Mouse (Mus musculus) embryo, embryonic 10 days (tissue): ENCODE results near the gene Schip1.
"Not testable (repeated sequence)": the region's sequence is repeated elsewhere in the genome, so short reads cannot be mapped to it uniquely, and the experiment has no call there.

Experiments
- DNase-seq: peaks from one replicate; pipeline ENCODE4 v3.0.0-alpha.2; 2015; ENCODE audit warnings: low spot score

The Schip1 gene

DNA sequence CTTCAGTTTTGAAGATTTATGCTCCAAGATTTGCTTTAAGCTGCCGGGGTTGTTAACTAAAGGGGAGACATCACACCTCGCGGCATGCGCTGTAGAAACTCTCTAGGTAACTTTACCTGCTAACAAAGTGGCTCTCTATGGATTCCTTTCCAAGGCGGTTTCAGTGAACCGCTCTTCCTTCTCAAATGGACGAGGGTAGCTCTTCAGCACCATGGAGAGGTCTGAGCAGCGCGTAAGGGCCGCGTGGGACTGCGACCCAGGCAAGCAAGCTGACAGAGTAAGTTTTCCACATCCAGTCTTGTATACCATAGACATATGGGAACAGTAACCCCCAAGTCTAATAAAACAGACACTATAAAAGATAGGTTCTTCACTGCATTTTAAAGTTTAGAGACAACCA is at the start of gene Schip1:
Gene Schip1, plus strand, starts transcription at position 72 of the 400 bp plus-strand sequence.
- DNase-seq, result peak; percentile 85

DNA sequence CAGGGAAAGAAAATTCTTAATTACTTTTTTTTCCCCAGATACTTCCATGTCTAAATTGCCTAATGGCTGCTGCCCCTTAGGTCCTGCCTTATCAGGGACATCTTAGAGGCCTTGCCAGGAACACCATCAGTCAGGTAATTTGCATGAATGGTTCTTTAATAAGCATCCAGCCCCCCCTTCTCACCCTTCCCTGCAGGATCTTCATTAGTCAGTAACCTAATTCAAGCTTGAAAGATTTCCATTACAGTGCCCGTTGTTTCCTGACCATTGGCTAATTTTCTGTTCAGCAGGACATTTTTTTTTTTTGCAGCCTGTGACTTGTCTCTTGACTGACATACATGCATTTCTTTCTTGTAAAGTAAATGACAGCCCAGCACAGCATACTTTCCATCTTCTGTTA is 48.8 kb upstream of the Schip1 start:
- no peak for DNase-seq

DNA sequence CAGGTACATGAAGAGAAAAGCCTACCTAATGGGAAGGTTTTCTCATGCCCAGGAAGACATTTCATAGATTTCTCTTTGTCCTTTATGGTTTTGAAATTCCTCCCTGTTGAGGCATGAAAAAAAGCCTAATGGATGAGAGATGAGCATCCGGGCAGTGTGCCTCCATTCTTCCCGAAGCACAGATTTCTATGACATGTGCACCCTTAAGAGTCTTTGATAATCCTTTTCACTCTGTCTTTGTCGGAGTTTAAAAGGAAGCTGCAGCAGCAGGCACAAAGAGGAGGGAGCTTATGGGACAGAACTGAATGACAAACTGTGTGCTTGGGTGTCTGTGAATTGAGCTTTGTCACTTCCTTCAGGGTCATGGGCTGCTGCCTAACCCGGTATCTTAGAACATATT is 45.2 kb upstream of the Schip1 start:
- no peak for DNase-seq

DNA sequence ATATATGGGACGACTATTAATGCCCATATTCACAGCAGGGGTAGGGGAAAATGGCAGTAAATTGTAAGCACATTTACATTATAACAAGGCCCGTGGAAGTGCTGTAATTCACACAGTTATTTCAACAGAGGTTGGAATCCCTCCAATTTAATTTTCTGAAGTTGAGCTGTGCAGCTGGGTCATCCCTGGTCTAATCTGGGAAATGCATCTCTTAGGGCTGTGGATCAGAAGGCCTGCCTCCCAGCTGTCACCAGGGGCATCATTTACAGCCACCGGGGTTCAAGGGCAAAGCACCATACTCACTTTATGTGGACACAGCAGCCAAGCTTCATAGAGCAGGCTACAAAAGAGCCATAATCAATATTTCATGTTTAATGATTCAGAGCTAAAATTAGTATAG is 28.5 kb upstream of the Schip1 start:
- no peak for DNase-seq

DNA sequence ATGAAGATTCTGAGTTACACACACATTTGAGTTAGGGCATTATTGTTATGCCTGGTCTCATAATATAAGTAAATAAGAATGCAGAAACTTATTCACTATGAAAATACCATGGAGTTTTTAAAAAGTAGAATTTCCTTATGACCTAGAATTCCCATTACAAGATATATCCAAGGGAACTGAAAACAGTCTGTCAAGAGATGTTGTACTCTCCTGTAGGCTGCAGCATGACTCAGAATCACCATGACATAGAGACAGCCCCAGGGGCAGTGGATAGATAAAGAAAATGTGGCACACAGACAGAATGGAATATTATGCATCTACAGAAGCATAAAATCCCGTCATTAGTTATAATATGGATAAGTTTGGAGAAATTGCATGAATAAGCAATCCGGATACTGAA is 21.7 kb upstream of the Schip1 start:
- no peak for DNase-seq

DNA sequence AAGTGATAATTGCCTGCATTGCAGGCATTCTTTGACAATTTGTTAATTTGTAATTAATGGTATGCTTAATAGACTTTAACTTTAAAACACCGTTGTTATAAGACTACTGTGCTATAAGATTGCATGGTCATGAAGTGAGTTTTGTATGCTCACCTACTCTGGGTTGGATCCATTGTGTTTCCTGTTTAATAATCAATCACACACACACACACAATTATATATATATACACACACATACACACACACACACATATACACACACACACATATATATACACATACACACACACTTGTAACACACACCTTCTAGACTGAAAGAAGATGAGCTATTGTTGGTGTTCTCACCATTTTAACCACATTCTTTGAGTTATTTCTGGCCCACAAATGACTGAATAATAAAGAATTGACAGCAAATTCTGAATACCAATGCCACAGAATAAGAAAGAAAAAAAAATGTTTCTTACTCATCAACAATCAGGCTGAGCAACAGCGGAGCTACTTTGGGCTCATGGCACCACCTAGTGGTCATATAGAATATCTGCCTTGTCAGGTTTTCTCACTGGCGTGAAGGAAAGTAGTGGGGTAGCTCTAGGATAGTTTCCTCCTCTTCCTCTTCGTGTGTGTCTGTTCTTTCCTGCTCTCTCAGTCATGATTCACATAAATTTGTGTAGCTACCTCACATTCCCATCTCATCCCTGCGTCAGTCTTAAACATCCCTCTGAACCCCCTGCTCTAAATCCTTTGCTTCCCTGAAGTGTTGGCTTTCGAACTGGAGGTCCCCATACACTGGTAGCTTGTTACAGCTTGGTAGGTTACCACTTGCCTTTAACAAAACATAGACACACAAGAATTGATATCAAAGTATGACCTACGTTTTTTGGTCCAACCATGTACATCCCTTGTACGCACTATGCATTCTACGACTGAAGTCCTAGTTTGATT is 18.9 kb upstream of the Schip1 start:
- peak; percentile 84 for DNase-seq

DNA sequence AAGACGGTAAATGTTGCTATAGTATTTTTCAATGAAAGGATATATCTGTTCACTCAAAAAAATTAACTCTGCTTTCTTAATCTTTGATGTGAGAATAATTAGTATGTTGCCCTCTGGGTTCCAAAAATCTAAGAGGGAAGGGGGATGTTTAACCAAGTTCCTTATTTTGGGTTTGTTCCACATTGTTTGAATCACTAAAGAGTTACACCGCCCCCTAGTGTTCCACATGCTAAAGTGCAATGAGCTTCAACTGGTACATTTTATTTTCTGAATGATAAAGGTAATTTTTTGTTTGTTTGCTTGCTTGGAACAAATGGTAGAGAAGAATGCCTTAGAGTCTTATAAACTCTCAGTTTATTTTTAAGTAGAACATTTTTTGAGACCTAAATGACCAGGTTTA is 11.1 kb upstream of the Schip1 start:
- DNase-seq, result peak; percentile 65

DNA sequence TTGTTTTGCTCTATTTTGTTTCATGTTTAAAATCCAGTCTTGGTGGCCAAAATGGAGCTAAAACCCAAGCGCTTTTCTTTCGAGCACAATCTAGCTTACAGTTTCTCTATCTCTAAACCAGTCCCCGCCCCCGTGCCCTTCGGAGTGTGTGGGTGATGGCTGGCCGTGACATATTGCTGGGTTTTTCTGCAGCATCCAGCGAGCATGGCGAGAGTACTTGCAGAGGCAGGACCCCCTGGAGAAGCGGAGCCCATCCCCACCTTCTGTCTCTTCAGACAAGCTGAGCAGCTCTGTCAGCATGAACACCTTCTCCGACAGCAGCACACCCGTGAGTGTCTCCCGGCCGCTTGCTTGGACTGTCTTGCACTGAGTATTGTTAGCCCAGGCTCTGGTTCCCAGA is 9.5 kb upstream of the Schip1 start:
- DNase-seq, result no peak

DNA sequence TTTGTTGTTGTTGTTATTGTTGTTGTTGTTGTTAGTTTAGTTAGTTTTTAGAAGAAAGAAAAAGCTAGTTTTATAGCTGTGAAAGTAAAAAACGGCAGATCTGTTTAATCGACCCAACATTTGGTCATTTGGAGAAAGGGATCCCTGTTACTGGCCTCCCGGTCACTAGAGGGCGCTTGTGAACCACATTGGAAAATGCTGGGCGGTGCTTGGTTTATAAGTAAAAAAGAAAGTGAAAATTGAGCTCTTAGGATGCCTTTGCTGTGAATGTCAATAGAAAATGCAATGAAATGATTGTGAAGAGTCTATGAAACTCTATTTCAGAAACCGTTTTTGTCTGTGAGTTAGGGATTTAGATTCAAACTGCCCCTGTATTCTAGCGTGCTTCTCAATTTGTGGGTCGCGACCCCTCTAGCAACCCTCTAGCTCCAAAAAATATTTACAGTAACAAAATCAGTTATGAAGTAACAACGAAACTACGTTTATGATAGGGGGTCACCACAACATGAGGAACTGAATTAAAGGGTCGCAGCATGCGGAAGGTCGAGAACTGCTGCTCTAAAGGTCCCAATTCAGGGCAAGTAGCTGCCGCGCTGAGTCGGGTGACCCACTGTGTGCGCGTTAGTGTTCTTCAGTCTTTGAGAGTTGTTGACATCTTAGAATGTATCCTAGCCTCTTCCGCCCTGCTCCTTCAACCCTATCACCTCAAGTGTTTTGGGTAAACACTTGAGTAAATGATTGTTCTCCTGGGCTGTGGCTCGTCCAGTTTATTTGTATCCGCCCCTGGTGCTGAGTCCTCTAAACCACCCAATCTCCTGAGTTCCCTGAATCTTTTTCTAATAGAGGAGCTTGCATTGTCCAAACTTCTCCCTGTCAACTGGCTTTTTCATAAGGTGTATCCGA is 8.0 kb upstream of the Schip1 start:
- DNase-seq, result peak; percentile 79

DNA sequence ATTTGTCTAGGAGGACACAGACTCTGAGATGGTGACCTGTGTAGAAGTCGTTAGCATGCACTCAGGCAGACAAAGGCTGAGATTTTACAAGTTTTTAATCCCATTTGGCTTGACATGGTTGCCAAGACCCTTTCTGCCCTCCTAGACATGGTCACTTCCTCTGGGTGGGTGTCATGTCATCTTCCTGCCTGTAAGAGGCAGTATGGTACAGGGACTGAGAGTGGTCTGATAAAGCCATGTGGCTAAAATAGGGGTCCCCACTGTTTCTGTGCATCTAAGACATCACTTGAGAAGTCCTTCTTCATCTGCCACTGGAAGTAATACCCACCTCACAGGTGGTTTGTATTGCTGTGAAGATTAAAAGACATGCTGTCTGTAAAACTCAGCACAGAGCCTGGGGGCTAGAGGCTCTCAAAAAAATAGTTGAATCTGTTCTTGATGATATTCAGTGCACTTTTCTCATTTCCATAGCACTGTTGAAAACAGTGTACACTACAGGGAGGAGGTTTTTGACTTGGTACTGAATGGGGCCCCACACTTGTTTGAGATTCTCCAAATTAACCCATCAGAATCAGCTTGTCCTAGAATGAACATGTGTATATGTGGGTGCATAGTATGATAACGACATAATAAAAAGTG is 5.3 kb upstream of the Schip1 start:
- peak; percentile 74 for DNase-seq

DNA sequence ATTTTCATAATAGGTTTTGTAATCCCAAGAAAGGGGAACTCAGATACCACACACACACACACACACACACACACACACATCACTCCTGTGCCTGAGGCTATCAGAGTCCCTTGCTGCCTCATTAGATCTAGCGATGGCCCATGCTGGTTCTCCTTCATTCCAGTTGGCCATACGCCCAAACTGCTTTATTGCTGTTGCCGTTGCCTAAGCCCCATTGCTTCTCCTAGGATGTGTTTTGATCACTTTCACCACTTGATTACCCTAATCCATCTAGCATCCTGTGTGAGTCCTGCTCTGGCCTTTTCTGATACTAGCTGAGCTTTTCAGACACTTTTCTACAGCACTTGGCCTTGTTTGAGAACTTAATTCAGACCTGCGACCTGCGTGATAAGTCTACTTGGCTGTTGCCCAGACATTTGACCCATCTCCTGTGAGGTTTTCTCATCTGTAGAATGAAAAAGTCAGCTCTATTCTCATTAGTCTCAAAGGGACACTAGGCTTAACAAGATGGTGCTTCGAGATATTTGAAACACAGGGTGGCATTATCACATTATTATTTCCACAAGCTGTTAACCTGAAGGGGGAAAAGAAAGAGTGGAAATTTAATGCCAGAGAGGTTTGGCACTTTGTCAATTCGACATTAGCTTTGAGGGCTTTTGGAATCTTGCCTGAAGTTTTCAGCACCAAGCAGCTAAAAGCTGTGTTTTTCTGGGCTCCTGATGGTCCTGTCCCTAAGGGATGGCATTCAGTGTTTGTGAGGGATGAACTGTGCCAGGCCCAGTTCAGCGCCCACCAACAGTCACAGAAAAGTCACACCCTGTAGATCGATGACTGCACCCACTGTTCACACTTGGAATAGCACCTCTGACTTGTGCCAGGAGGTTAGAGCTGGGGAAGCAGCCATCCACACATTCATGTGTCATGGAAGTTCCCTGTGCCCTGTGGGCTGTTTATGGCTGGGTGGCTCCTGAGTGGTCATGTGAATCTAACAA is 7.1 kb downstream of the Schip1 start:
- no peak for DNase-seq

DNA sequence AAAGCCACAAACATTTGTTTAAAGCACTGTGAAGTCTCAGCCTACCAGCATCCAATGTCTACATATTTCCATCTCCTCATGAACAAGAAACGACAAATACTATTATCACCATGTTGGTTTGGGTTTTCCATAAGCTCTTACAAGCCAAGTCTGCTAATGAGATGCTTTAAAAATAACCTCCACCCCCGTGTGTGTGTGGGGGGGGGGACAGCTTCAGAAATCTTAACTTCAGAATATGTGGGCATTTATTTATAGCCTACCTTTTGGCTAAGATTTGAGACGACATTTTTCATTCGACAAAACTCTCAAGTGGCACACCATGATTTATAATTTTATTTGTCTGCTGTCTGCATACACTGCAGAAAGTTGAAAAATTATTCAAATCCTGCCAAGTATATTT is 12.8 kb downstream of the Schip1 start:
- DNase-seq, result no peak

DNA sequence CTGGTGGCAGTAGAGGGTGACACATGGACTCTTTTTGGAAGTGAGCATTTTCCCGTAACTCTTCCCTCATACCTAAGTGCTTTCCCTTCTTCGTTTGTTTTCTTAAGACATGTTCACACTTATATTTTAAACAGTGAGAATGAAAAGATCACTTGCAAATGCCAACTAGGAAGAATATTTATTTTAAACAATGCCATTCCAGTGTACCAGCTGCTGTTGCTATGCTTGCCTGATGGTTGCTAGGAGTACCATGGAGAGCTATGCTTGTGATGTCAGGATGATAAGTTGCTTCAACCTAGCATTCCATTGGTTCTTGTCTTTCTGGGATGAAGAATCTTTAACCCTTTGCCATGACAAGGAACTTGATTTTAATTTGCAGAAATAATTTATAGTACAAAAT is 20.4 kb downstream of the Schip1 start:
- DNase-seq, result peak; percentile 19

DNA sequence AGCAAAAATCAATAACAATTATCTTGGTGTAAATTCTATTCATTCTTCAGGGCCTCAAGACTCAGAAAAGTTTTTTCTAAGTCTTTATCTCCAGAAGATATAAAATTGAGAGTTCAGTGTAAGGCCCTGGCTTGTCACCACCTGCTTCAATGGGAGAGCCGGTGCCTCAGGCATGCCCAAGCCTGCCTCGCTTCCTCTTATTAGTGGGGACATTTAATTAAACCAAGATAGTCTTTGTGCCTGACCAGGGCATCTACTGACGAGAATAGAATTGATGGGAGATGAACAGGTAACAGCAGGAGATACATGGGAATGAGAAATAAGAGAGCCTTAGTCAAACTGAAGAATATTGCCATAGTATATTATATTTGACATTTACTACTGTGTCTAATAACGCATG is 27.5 kb downstream of the Schip1 start:
- DNase-seq, result no peak

DNA sequence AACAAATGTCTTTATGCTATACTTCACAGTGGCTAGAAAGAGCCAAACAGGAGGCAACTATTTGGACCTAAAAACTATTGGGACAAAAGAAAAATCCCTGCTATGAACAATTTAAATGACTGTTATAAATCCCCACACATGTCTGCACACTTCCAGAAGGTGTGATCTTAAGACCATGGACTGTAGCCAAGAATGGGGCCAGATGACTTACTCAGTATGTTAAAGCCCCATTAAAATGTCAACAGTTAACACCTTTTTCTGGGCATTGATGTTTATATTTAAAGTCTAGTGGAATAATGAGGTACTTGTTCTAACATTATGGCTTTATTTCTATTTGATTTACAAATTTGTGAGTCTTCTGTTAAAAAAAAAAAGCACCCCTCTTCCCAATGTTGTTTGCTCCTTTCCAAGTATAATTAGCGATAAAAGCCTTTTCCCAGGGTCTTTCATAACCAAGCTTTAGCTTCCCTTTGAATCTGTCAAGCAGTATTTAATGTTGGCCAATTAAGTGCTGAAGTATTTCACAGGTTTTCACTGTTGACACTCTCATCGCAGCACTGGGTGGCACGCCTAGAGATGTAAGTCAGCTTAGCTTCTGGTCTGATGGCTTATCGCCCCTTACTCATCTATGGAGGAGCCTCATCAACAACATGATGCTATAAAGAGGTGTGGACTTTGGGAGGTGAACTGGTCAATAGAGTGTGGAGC is 32.3 kb downstream of the Schip1 start:
- DNase-seq, result no peak

DNA sequence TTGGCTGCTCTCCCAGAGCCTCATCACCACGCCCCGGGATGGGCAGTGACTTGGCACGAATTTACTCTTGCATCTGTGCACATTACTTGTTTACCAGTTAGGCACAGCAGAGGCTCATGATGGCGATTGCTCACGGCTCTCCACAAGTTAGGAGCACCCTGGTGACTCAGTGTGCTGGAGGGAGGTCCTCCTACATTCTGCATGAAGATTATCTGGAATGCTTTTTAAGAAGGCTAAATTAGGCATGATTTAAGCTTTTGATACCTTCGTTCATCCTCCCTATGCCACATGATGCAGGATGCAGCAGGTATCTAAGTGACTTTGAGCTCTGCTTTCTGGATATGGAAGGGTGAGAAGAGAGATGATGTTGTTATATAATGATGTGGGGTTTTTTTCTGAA is 35.0 kb downstream of the Schip1 start:
- not testable (repeated sequence) for DNase-seq

DNA sequence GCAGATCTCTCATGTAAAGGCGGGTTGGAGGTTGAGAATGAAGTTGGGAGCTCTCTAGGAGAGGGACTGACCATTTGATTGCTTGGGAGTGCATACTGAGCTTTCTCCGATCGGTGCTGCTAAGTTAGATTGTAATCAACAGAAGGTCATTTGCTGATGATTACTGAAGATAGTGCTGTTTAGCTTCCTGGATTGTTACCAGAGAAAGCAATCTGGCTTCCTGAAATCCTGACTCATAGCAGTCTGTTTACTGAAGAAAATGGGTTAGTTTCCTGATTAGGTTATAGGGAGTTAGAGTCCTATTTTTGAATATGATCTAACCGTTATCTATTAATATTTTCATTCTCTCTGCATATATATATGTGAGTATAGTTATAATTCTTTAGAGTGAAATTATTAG is 36.7 kb downstream of the Schip1 start:
- no peak for DNase-seq

DNA sequence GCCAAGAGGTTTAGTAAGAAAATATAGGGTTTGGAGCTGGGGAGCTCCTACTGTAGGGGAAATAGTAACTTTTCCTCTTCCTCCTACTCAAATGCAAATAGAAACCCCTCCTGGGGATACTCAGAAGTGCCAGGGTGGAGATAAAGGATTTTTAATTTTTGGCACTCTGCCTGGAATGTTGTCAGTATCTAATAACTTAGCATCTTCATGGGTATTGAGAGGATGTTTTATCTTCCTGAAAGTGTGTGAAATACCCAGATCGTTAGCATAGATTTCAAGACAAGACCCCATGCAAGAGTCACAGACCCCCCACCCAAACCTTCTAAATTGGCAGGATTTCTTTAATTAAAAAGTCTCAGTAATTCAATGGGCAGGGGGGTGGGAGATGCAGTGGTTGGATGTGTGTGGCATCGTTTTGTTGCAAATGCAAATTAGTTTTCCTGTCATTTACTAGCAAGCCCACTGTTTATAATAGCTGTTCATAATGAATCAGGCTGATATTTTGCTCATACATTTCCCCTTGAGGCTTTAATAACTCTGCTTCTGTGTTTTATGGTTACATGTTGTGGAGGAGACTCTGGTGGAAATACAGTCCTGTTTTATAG is 40.6 kb downstream of the Schip1 start:
- DNase-seq, result no peak

DNA sequence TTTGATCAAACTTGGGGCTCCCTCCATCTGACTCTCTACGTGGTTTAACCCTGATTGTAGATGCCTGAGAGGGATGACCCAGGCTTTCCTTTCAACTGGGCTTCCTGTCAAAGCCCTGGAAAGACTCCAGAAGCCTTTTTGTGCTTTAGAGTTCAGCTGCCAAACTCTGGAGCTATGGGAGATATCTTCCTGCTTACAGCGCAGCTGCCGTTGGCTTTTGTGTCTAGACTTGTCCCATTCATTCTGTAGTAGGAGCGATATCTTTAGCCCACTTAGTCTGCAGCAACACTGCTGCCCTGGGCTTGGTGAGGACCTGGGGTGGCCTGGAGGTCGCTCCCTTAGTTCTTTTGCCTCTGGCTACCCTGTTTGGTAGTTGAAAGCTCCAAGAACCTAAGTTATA is 56.7 kb downstream of the Schip1 start:
- DNase-seq, result no peak

DNA sequence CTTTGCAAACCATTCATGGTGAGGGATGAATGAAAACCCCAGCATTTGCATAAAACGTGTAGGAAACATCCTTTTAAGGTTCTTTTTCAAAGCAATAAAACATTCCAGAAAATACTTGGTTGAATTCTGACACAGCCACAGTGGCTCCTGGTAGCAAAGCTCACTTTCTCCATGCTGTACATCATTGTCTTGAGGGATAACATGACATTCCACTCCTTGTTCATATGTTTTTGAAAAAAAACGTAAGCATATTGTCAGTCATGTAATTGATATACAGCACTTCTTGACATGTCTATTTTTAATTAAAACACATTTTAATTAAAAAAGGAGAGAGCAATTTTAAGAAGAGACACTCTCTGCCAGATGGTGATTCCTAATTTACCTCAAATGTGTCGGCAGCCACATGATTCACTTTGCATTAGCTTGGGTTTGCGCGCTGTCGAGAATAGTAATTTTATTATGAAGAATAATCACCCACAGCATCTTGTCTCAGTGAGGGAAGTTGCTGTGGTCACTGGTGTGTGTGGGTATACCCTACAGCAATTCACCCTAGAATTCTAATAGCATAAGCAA is 61.8 kb downstream of the Schip1 start:
- DNase-seq, result no peak
